Mouse (Mus musculus): Measurements from ENCODE around the gene Gm20388. TPM values are rescaled to one million over a fixed set of nuclear protein-coding genes. Genes with fewer than 3 reads are reported as not detected.
"Not testable (repeated sequence)": the region's sequence is repeated elsewhere in the genome, so short reads cannot be mapped to it uniquely, and the experiment has no call there.

The Gm20388 gene
- total RNA-seq, 1 experiment from 2014 or later: 10.0 TPM

- ATAC-seq (replicated peaks; ENCODE audit: insufficient number of reproducible peaks, low FRiP score, low TSS enrichment, poor library complexity, severe bottlenecking): no peak
Measured at GRCm38 (mm10) chr8:123064072-123064471, 3153.4 kb downstream of the Gm20388 start.

- ATAC-seq (replicated peaks; ENCODE audit: insufficient number of reproducible peaks, low FRiP score, low TSS enrichment, poor library complexity, severe bottlenecking): peak; percentile 60
Measured at GRCm38 (mm10) chr8:123064809-123065213, 3154.2 kb downstream of the Gm20388 start.

- peak; percentile 88 for ATAC-seq (replicated peaks; ENCODE audit: insufficient number of reproducible peaks, low FRiP score, low TSS enrichment, poor library complexity, severe bottlenecking)
Measured at GRCm38 (mm10) chr8:123065214-123066100, 3154.8 kb downstream of the Gm20388 start.

- no peak for ATAC-seq (replicated peaks; ENCODE audit: insufficient number of reproducible peaks, low FRiP score, low TSS enrichment, poor library complexity, severe bottlenecking)
Measured at GRCm38 (mm10) chr8:123066101-123066683, 3155.6 kb downstream of the Gm20388 start.

- no peak for ATAC-seq (replicated peaks; ENCODE audit: insufficient number of reproducible peaks, low FRiP score, low TSS enrichment, poor library complexity, severe bottlenecking)
Measured at GRCm38 (mm10) chr8:123071176-123071575, 3160.5 kb downstream of the Gm20388 start.

GRCm38 (mm10) chr8:123077213-123077612 lies 3166.6 kb downstream of the Gm20388 start:
- ATAC-seq (replicated peaks; ENCODE audit: insufficient number of reproducible peaks, low FRiP score, low TSS enrichment, poor library complexity, severe bottlenecking): no peak

GRCm38 (mm10) chr8:123082993-123083392 lies 3172.4 kb downstream of the Gm20388 start:
- ATAC-seq (replicated peaks; ENCODE audit: insufficient number of reproducible peaks, low FRiP score, low TSS enrichment, poor library complexity, severe bottlenecking): no peak

GRCm38 (mm10) chr8:123083610-123084009 lies 3173.0 kb downstream of the Gm20388 start:
- ATAC-seq (replicated peaks; ENCODE audit: insufficient number of reproducible peaks, low FRiP score, low TSS enrichment, poor library complexity, severe bottlenecking): no peak

GRCm38 (mm10) chr8:123087289-123087688 lies 3176.6 kb downstream of the Gm20388 start:
- ATAC-seq (replicated peaks; ENCODE audit: insufficient number of reproducible peaks, low FRiP score, low TSS enrichment, poor library complexity, severe bottlenecking): no peak

- ATAC-seq (replicated peaks; ENCODE audit: insufficient number of reproducible peaks, low FRiP score, low TSS enrichment, poor library complexity, severe bottlenecking): no peak
Measured at GRCm38 (mm10) chr8:123097216-123097615, 3186.6 kb downstream of the Gm20388 start.

- no peak for ATAC-seq (replicated peaks; ENCODE audit: insufficient number of reproducible peaks, low FRiP score, low TSS enrichment, poor library complexity, severe bottlenecking)
Measured at GRCm38 (mm10) chr8:123097786-123098584, 3187.3 kb downstream of the Gm20388 start.

- ATAC-seq (replicated peaks; ENCODE audit: insufficient number of reproducible peaks, low FRiP score, low TSS enrichment, poor library complexity, severe bottlenecking): 0 out of 2 replicates have a peak, but pooled peaks have one; percentile 11
Measured at GRCm38 (mm10) chr8:123100288-123100687, 3189.6 kb downstream of the Gm20388 start.

GRCm38 (mm10) chr8:123101244-123101643 lies 3190.6 kb downstream of the Gm20388 start:
- no peak for ATAC-seq (replicated peaks; ENCODE audit: insufficient number of reproducible peaks, low FRiP score, low TSS enrichment, poor library complexity, severe bottlenecking)

GRCm38 (mm10) chr8:123101735-123102685 lies 3191.4 kb downstream of the Gm20388 start, which contains the start of gene Rpl13:
TSS of gene Rpl13 (plus strand) at chr8:123102350.
- peak; percentile 98 for ATAC-seq (replicated peaks; ENCODE audit: insufficient number of reproducible peaks, low FRiP score, low TSS enrichment, poor library complexity, severe bottlenecking)

- ATAC-seq (replicated peaks; ENCODE audit: insufficient number of reproducible peaks, low FRiP score, low TSS enrichment, poor library complexity, severe bottlenecking): not testable (repeated sequence)
Measured at GRCm38 (mm10) chr8:123102855-123103254, 3192.2 kb downstream of the Gm20388 start.

- ATAC-seq (replicated peaks; ENCODE audit: insufficient number of reproducible peaks, low FRiP score, low TSS enrichment, poor library complexity, severe bottlenecking): no peak
Measured at GRCm38 (mm10) chr8:123103285-123103684, 3192.6 kb downstream of the Gm20388 start.

- ATAC-seq (replicated peaks; ENCODE audit: insufficient number of reproducible peaks, low FRiP score, low TSS enrichment, poor library complexity, severe bottlenecking): no peak
Measured at GRCm38 (mm10) chr8:123104046-123104767, 3193.6 kb downstream of the Gm20388 start.

Data from monocyte, adult 5-6 weeks (primary cell).